Mouse (Mus musculus): ENCODE results near the gene Inha.

The Inha gene

DNA sequence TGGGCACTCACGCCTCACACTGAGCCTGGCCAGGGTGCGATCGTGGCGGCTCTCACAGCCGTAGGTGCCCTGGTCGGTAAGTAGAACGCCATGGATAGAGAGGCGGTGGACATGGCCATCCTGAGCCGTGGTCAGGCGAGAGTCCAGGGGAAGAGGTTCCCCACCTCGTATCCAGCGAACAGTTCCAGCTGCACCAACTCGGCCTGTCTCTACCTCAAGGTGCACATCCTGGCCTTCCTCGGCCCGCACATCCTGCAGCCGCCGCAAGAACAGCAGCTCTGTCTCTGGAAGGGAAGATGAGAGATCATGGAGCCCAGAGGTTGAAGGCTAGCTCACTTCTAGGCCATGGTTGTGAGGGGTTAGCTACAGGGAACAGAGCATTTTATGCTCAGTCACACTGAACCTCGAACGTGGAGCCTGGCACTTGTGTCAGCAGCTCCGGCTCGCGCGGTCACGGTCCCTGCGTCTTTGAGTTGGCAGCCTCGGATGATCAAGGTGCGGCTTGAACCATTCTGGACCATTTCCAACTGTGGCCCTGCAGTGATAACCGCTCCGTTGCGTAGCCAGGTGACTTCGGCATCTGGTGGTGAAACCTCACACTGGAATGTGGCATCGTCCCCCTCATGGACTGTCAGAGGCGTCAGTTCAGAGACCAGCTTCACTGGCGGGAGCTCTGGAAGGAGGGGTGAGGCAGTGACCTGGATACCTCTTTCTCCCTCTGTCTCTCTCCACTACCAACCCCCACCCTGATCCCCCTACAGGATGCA lies 15.9 kb upstream of the Inha start:
- DNase-seq (ENCODE audit: low spot score), result no peak

DNA sequence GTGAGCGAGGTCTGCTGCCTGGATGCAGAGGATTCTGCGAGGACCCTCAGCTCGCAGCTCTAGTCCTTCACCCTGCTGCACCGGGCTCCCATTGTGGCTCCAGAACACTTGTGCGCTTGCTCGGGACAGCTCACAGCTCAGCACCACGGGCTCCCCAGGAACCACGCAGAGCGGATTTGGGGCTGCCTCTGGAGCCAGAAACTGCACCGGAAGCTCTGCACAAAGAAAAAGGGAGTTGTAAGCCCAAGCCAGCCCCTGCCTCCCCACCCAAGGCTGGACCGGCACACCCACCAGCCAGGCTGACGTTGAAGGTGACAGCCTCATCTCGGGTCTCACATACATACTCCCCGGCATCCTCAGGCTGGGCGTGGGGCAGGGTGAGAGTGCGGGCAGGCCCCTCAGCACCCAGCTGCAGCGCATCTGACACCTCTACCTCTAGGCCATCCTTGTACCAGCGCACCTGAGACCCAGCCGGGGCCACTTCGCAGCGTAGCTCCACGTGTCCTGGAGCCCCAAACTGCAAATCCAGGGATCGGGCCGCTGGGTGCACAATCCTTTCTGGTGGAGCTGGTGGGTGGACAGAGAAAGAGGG lies 14.2 kb upstream of the Inha start:
- no peak for DNase-seq (ENCODE audit: low spot score)

GRCm38 (mm10) chr1:75494878-75495548 lies 11.9 kb upstream of the Inha start:
- no peak for DNase-seq (ENCODE audit: low spot score)

DNA sequence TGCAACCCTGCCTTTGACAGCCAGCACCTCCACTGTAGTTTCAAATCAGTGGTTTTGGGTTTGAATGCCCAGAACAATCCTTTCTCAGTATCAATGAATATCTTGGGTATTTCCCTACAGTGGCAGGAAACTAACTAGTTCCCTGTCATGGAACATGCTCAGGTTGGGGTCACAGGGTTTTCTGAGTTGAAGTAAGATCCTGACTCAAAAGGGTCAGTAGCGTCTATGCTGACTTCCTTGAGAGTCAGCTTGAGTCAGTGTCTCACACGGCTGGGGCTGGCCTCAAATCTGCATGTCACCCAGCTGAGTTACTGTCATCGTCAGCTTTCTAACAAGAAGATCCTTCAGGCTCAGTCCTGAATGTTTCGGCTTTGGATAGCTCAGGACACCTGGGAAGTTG lies 8.0 kb upstream of the Inha start:
- DNase-seq (ENCODE audit: low spot score), result no peak

DNA sequence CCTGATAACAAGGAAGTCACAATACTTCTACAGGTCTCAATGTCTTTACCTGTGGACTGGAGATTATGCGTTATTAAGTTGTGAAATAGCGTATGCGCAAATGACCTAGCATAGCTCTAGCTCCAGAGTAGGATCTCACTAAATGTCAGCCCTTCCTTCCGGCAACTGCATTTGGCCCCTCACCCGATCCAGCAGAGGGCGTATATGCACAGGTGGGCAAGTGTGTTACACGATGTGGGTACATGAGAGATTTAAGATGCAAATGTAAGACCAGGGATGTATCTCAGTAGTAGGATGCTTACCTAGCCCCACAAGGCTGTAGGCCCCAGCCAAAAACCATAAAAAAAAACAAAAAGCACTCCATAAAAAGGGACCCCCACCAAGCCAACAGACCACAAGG lies 7.4 kb upstream of the Inha start:
- DNase-seq (ENCODE audit: low spot score), result no peak

DNA sequence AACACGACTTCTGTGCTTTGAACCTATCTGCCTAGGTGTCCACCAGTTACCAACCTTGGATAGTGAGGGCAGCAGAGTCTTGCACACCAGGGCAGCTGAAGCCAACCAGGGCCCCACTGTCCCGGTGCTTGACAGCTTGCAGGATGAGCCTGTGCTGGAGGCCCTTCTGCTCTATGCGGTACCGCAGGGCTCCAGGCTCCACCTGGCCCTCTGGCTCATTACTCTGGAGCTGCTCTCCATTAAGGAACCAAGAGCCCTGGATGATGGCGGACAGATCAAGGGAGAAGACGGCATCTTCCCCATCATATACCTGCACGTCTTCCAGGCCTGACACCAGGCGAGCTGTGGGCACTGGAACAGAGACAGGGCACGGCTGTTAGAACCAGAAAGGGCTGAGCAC lies 5.0 kb upstream of the Inha start:
- no peak for DNase-seq (ENCODE audit: low spot score)

GRCm38 (mm10) chr1:75502945-75503650 lies 3.8 kb upstream of the Inha start:
- no peak for DNase-seq (ENCODE audit: low spot score)

DNA sequence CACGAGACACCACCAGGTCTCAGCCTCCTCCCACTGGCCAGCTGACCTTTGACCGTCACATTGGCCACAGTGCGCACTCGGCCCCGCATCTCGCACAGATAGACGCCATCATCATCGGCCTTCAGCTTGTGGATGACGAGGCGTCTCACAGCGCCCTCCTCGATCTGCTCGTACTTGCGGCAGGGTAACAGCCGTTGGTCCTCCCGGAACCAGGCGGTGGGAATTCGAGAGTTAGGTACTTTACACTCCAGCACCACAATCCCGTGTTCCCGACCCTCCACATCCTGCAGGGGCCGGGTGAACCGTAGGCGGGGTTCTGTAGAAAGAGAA lies 3.3 kb upstream of the Inha start:
- no peak for DNase-seq (ENCODE audit: low spot score)

GRCm38 (mm10) chr1:75504256-75505045 lies 2.4 kb upstream of the Inha start:
- no peak for DNase-seq (ENCODE audit: low spot score)

GRCm38 (mm10) chr1:75505159-75505955 lies 1.5 kb upstream of the Inha start:
- DNase-seq (ENCODE audit: low spot score), result peak; percentile 53

DNA sequence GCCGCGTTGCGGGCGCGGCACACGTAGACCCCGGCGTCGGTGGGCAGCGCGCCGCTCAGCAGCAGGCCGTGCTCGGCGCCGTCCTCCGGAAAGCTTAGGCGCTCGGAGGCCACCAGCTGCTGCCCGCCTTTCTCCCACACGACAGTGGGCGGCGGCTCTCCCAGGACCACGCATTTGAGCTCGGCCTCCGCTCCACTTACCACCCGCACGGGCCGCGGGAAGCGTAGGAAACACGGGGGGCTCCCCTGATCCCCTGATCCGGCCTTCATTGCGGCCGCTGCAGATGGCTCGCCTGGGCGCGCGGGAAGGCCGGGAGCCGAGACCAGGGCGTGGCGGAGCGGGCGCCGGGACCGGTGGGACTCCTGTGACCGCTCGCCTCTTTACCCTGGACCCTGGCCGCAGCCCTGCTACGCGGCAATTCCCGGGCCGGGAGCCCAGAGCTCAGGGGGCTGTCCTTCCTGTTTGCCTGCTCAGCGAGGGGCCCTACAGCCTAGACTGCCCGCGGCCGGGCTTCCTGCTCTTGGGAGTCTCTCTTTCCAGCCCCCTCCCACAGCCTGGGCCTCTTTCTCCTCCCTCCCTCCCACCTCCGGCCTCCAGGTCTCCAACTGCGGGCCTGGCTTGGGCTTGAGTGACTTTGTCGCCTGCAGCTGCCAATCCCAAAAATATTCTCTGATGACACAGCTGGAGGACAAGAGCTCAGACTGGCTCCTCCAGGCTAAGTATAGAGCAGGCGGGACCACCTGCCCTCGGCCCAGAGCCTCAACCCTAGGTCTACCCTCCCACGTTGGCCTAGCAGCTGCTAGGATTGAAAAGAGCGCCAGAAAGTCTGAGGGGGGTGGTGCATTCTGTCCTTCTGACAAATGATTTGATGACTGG lies 683 bp upstream of the Inha start, which contains the start of gene Obsl1:
Gene Obsl1 (minus strand): TSS at position 497 of the 876 bp plus-strand sequence.
- no peak for DNase-seq (ENCODE audit: low spot score)

GRCm38 (mm10) chr1:75509586-75509985 lies 2.7 kb downstream of the Inha start:
- no peak for DNase-seq (ENCODE audit: low spot score)

- DNase-seq (ENCODE audit: low spot score), result no peak
Observed at GRCm38 (mm10) chr1:75510154-75510553, 3.3 kb downstream of the Inha start.

GRCm38 (mm10) chr1:75511437-75512210 lies 4.7 kb downstream of the Inha start:
- DNase-seq (ENCODE audit: low spot score), result no peak

DNA sequence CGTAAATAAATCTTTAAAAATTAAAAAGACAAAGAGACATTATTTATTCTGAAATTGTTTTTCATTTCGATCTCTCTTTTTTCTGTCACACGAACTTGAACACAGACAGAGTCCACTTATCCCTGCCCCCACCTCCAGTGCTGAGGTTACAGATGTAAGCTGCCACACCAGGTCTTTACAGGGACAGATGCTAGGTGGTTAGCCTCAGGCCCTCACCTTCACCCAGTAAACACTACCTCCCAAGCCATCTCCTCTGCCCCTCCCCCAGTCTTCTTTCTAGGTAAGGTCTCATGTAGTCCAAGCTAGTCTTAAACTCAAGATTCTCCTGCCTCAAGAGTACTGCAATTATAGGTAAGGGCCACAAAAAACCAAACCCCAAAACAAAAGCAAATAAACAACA lies 5.7 kb downstream of the Inha start:
- no peak for DNase-seq (ENCODE audit: low spot score)

GRCm38 (mm10) chr1:75516703-75517380 lies 10.0 kb downstream of the Inha start:
- no peak for DNase-seq (ENCODE audit: low spot score)

GRCm38 (mm10) chr1:75517984-75518383 lies 11.1 kb downstream of the Inha start:
- DNase-seq (ENCODE audit: low spot score), result no peak

DNA sequence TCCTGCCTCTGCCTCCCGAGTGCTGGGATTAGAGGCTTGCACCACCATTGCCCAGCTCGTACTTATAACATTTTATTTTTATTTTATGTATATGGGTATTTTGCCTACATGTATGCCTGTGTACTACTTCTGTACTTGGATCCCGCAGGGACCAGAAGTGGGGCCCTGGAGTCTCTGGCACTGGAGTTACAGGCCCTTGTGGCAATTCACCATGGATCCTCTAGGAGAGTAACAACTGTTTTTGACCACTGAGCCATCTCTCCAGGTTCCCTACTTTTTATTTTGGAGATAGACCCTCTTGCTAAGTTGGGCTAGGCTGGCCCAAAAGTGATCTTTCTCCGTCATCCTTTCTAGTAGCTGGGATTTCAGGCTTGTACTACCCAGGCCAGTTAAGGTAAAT lies 11.6 kb downstream of the Inha start:
- no peak for DNase-seq (ENCODE audit: low spot score)

- no peak for DNase-seq (ENCODE audit: low spot score)
Observed at GRCm38 (mm10) chr1:75519576-75519975, 12.7 kb downstream of the Inha start.

Measured in T-cell, adult 2 months (primary cell).